Mouse (Mus musculus): ENCODE results near the gene Hsp90ab1. TPM values are rescaled to one million over a fixed set of nuclear protein-coding genes. Genes with fewer than 3 reads are reported as not detected.
A peak's percentile ranks its signal among the peaks of the same experiment; 100 is the strongest.

The Hsp90ab1 gene
- polyA plus RNA-seq, 1 experiment from 2014 or later, result 2,187 TPM

- under 1% methylated on average over 57 of the region's 57 CpGs for WGBS
- peak; percentile 92 for DNase-seq (ENCODE audit: low spot score)
- no peaks in the 10 kb centered on the region for H3K27me3 ChIP-seq (replicated peaks; ENCODE audit: low read depth, poor library complexity, severe bottlenecking)
- H3K4me3 ChIP-seq, result peak overlapping the region; percentile 100
- peaks cover 41% of the 10 kb centered on the region for H3K4me1 ChIP-seq
- H3K27ac ChIP-seq (replicated peaks), result peak overlapping the region; percentile 99
- no peaks in the 10 kb centered on the region for H3K9me3 ChIP-seq
- peaks cover 48% of the 10 kb centered on the region for H3K36me3 ChIP-seq (replicated peaks)
Measured at GRCm38 (mm10) chr17:45572103-45573086, 676 bp downstream of the Hsp90ab1 start.

GRCm38 (mm10) chr17:45569999-45570398, 3.1 kb downstream of the Hsp90ab1 start:
- 83% methylated on average over 4 of the region's 4 CpGs for WGBS
- peak; percentile 9 for DNase-seq (ENCODE audit: low spot score)
- Histone ChIP-seq H3K27me3 (replicated peaks; ENCODE audit: low read depth, poor library complexity, severe bottlenecking) (no peaks in the 10 kb centered on the region), H3K36me3 (replicated peaks) (peaks cover 71% of the 10 kb centered on the region), H3K4me1 (peaks cover 58% of the 10 kb centered on the region), H3K4me3 (peak overlapping the region; percentile 1; the same call in 1 of the 2 replicates), H3K9me3 (no peaks in the 10 kb centered on the region), H3K27ac (replicated peaks) (no peak overlapping the region)

GRCm38 (mm10) chr17:45568990-45569389, 4.1 kb downstream of the Hsp90ab1 start:
- H3K4me1 ChIP-seq, result peaks cover 58% of the 10 kb centered on the region
- no peaks in the 10 kb centered on the region for H3K9me3 ChIP-seq
- no peak overlapping the region for H3K4me3 ChIP-seq
- no peaks in the 10 kb centered on the region for H3K27me3 ChIP-seq (replicated peaks; ENCODE audit: low read depth, poor library complexity, severe bottlenecking)
- WGBS, result 89% methylated on average over 12 of the region's 12 CpGs
- no peak overlapping the region for H3K27ac ChIP-seq (replicated peaks)
- DNase-seq (ENCODE audit: low spot score), result peak; percentile 10
- peaks cover 71% of the 10 kb centered on the region for H3K36me3 ChIP-seq (replicated peaks)

GRCm38 (mm10) chr17:45567162-45567601, 5.9 kb downstream of the Hsp90ab1 start:
- H3K9me3 ChIP-seq, result no peaks in the 10 kb centered on the region
- peaks cover 60% of the 10 kb centered on the region for H3K4me1 ChIP-seq
- 32% methylated on average over 4 of the region's 4 CpGs for WGBS
- DNase-seq (ENCODE audit: low spot score), result no peak
- peaks cover 71% of the 10 kb centered on the region for H3K36me3 ChIP-seq (replicated peaks)
- no peaks in the 10 kb centered on the region for H3K27me3 ChIP-seq (replicated peaks; ENCODE audit: low read depth, poor library complexity, severe bottlenecking)
- H3K27ac ChIP-seq (replicated peaks), result no peak overlapping the region
- peak overlapping the region; percentile 30 for H3K4me3 ChIP-seq

DNA sequence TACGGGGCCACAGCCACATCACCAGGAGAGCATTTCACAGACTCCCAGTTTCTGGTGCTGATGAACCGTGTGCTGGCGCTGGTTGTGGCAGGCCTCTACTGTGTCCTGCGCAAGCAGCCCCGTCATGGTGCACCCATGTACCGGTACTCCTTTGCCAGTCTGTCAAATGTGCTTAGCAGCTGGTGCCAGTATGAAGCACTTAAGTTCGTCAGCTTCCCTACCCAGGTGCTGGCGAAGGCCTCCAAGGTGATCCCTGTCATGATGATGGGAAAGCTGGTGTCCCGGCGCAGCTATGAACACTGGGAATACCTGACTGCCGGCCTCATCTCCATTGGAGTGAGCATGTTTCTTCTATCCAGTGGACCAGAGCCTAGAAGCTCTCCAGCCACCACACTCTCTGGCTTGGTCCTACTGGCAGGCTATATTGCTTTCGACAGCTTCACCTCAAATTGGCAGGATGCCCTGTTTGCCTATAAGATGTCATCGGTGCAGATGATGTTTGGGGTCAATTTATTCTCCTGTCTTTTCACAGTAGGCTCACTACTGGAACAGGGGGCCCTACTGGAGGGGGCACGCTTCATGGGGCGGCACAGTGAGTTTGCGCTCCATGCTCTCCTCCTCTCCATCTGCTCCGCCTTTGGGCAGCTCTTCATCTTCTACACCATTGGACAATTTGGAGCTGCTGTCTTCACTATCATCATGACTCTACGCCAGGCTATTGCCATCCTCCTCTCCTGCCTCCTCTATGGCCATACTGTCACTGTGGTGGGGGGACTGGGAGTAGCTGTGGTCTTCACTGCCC, 6.5 kb downstream of the Hsp90ab1 start:
- peaks cover 56% of the 10 kb centered on the region for H3K4me1 ChIP-seq
- H3K27me3 ChIP-seq (replicated peaks; ENCODE audit: low read depth, poor library complexity, severe bottlenecking), result no peaks in the 10 kb centered on the region
- no peaks in the 10 kb centered on the region for H3K9me3 ChIP-seq
- no peak overlapping the region for H3K27ac ChIP-seq (replicated peaks)
- DNase-seq (ENCODE audit: low spot score), result peak; percentile 44
- 76% methylated on average over 18 of the region's 18 CpGs for WGBS
- H3K36me3 ChIP-seq (replicated peaks), result peaks cover 65% of the 10 kb centered on the region
- peak overlapping the region; percentile 30 for H3K4me3 ChIP-seq

GRCm38 (mm10) chr17:45566031-45566359, 7.1 kb downstream of the Hsp90ab1 start:
- Histone ChIP-seq H3K27me3 (replicated peaks; ENCODE audit: low read depth, poor library complexity, severe bottlenecking) (no peaks in the 10 kb centered on the region), H3K4me3 (peak overlapping the region; percentile 6; the same call in 1 of the 2 replicates), H3K9me3 (no peaks in the 10 kb centered on the region), H3K4me1 (peaks cover 51% of the 10 kb centered on the region), H3K36me3 (replicated peaks) (peaks cover 59% of the 10 kb centered on the region), H3K27ac (replicated peaks) (no peak overlapping the region)
- no peak for DNase-seq (ENCODE audit: low spot score)
- WGBS, result 86% methylated on average over 1 of the region's 1 CpGs

GRCm38 (mm10) chr17:45565103-45565502, 8.0 kb downstream of the Hsp90ab1 start:
- Histone ChIP-seq H3K36me3 (replicated peaks) (peaks cover 54% of the 10 kb centered on the region), H3K4me3 (peak overlapping the region; percentile 94), H3K4me1 (peaks cover 42% of the 10 kb centered on the region), H3K27me3 (replicated peaks; ENCODE audit: low read depth, poor library complexity, severe bottlenecking) (no peaks in the 10 kb centered on the region), H3K9me3 (no peaks in the 10 kb centered on the region), H3K27ac (replicated peaks) (peak overlapping the region; percentile 94)
- DNase-seq (ENCODE audit: low spot score), result no peak
- 95% methylated on average over 11 of the region's 11 CpGs for WGBS

GRCm38 (mm10) chr17:45564531-45565084, 8.5 kb downstream of the Hsp90ab1 start:
- Histone ChIP-seq H3K4me3 (peak overlapping the region; percentile 94), H3K27ac (replicated peaks) (peak overlapping the region; percentile 94), H3K9me3 (no peaks in the 10 kb centered on the region), H3K27me3 (replicated peaks; ENCODE audit: low read depth, poor library complexity, severe bottlenecking) (no peaks in the 10 kb centered on the region), H3K4me1 (peaks cover 39% of the 10 kb centered on the region), H3K36me3 (replicated peaks) (peaks cover 49% of the 10 kb centered on the region)
- WGBS, result 13% methylated on average over 18 of the region's 18 CpGs
- DNase-seq (ENCODE audit: low spot score), result peak; percentile 43

DNA sequence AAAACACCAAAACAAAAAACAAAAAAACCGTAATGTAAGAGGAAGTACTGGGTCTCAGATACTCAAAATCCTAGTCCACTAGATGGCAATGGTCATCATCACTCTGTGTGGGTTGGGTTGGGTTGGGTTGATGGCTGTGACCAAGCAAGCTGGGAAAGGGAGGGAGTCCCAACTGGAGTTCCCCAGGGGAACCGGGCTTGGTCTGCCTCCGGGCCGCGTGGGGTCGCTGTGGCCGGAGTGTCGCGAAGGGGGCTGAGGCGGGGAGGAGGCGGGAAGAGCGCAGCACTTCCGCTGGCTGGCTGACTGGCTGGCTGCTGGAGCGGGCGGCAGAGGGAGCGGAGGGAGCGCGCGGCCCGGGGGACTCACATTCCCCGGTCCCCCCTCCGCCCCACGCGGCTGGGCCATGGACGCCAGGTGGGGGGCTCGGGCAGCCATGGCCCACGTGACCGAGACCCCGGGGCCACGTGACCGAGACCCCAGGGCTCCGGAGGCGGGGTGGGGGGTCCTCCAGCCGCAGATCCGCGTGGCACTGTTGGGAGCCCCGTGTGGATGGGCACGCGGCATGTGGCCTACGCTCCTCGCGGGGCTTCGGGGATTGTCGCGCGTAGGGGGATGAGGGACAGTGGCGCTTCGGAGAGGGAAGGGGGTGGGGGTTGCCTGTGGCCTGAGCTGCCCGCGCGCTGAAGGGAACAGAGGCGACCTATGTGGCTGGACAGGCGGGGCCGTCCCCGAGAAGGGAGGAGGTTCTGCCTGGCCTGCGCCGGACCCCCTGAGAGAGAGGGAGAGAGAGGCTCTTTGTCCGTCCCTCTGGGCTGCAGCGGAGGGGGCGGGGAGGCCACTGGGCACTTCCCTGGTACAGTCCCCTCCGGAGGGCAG, 9.2 kb downstream of the Hsp90ab1 start, which contains the start of gene Slc35b2:
Slc35b2 (plus strand) TSS at position 220 of the 876 bp plus-strand sequence.
- Histone ChIP-seq H3K4me3 (peak within 1 kb of the TSS; percentile 94), H3K27ac (replicated peaks) (peak within 1 kb of the TSS; percentile 94), H3K9me3 (no peaks in the 10 kb centered on the region), H3K4me1 (peaks cover 40% of the 10 kb centered on the region), H3K27me3 (replicated peaks; ENCODE audit: low read depth, poor library complexity, severe bottlenecking) (0 out of 2 replicates have a peak, but pooled peaks cover 3% of the 10 kb centered on the region), H3K36me3 (replicated peaks) (peaks cover 42% of the 10 kb centered on the region)
- DNase-seq (ENCODE audit: low spot score), result peak; percentile 94
- WGBS, result 2% methylated on average over 60 of the region's 61 CpGs

DNA sequence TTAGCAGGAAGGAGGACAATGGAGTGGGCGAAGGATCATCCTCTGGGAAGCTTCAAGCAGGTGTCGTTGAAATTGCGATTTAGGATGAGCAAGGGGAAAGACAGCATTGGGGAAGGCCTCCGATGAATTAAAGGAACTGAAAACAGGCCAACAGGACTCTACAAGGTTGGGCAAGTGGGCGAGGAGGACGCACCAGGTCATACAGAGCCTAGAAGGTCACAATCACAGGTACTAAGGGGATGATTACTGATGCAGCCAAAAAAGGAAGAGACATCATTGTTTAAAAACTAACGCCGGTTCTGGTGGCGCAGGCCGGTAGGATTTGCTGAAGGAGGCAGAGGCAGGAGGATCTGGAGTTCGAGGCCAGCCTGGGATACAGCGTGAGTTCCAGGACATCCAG, 9.9 kb downstream of the Hsp90ab1 start:
- H3K4me3 ChIP-seq, result peak overlapping the region; percentile 94; the same call in 1 of the 2 replicates
- H3K27ac ChIP-seq (replicated peaks), result no peak overlapping the region

GRCm38 (mm10) chr17:45559732-45560525, 13.1 kb downstream of the Hsp90ab1 start:
- no peak for DNase-seq (ENCODE audit: low spot score)
- Histone ChIP-seq H3K4me1 (peaks cover 53% of the 10 kb centered on the region), H3K36me3 (replicated peaks) (peaks cover 4% of the 10 kb centered on the region; the same call in 1 of the 2 replicates), H3K9me3 (no peaks in the 10 kb centered on the region), H3K27me3 (replicated peaks; ENCODE audit: low read depth, poor library complexity, severe bottlenecking) (peaks cover 28% of the 10 kb centered on the region), H3K4me3 (no peak overlapping the region), H3K27ac (replicated peaks) (no peak overlapping the region)
- WGBS, result 88% methylated on average over 15 of the region's 15 CpGs

More for the DNA sequence above, 9.9 kb downstream of the Hsp90ab1 start:
- Histone ChIP-seq H3K4me1 (peaks cover 46% of the 10 kb centered on the region), H3K36me3 (replicated peaks) (peaks cover 35% of the 10 kb centered on the region), H3K27me3 (replicated peaks; ENCODE audit: low read depth, poor library complexity, severe bottlenecking) (0 out of 2 replicates have a peak, but pooled peaks cover 3% of the 10 kb centered on the region), H3K9me3 (no peaks in the 10 kb centered on the region)
- no peak for DNase-seq (ENCODE audit: low spot score)
- 74% methylated on average over 12 of the region's 12 CpGs for WGBS
